7 mouse cellular contexts compared by ENCODE assay signal in genomic region chr4:149307596-149308490, GRCm38 (mm10). TPM values are rescaled to one million over a fixed set of nuclear protein-coding genes. Genes with fewer than 3 reads are reported as not detected.
DNase-seq lines count a peak whose midpoint lies in the region; ATAC-seq lines count a peak whose summit lies in the region.

TSS of gene Kif1b (minus strand) at chr4:149307693.

- peak; percentile 99 for DNase-seq in adrenal gland, postnatal 10 days
- DNase-seq in embryonic facial prominence, embryonic 10.5 days (ENCODE audit: low spot score): peak; percentile 99
- peak; percentile 96 for DNase-seq in kidney, adult 11 months
- DNase-seq in limb, embryonic 10.5 days (ENCODE audit: low spot score): peak; percentile 100
- DNase-seq in spleen, adult 12 weeks (ENCODE audit: low spot score): peak; percentile 89

- H3K4me1 ChIP-seq in embryonic facial prominence, embryonic 10.5 days: peaks cover 30% of the 10 kb centered on the region
- H3K4me1 ChIP-seq in limb, embryonic 10.5 days: peaks cover 22% of the 10 kb centered on the region
- peaks cover 43% of the 10 kb centered on the region for H3K4me1 ChIP-seq in midbrain, embryonic 13.5 days (replicated peaks)

- peak within 1 kb of the TSS; percentile 89 for H3K4me2 ChIP-seq in midbrain, embryonic 13.5 days (replicated peaks)

- ATAC-seq in granulocyte monocyte progenitor cell, adult 5-6 weeks (replicated peaks; ENCODE audit: poor library complexity, severe bottlenecking): peak; percentile 93
- ATAC-seq in midbrain, embryonic 13.5 days: peak; percentile 96

- H3K27me3 ChIP-seq in embryonic facial prominence, embryonic 10.5 days (replicated peaks; ENCODE audit: low read depth, poor library complexity, severe bottlenecking): no peaks in the 10 kb centered on the region
- no peaks in the 10 kb centered on the region for H3K27me3 ChIP-seq in limb, embryonic 10.5 days (ENCODE audit: low read depth, poor library complexity, severe bottlenecking)
- H3K27me3 ChIP-seq in midbrain, embryonic 13.5 days: no peaks in the 10 kb centered on the region

- H3K9me3 ChIP-seq in embryonic facial prominence, embryonic 10.5 days: no peaks in the 10 kb centered on the region
- no peaks in the 10 kb centered on the region for H3K9me3 ChIP-seq in limb, embryonic 10.5 days (replicated peaks)
- no peaks in the 10 kb centered on the region for H3K9me3 ChIP-seq in midbrain, embryonic 13.5 days

- peak within 1 kb of the TSS; percentile 94 for H3K27ac ChIP-seq in embryonic facial prominence, embryonic 10.5 days (replicated peaks)
- H3K27ac ChIP-seq in limb, embryonic 10.5 days: peak within 1 kb of the TSS; percentile 94
- H3K27ac ChIP-seq in midbrain, embryonic 13.5 days: peak within 1 kb of the TSS; percentile 99

- H3K9ac ChIP-seq in midbrain, embryonic 13.5 days (replicated peaks): peak within 1 kb of the TSS; percentile 99

- under 1% methylated on average over 79 of the region's 79 CpGs for WGBS in embryonic facial prominence, embryonic 10.5 days
- under 1% methylated on average over 79 of the region's 79 CpGs for WGBS in limb, embryonic 10.5 days
- under 1% methylated on average over 79 of the region's 79 CpGs for WGBS in midbrain, embryonic 13.5 days

- H3K36me3 ChIP-seq in embryonic facial prominence, embryonic 10.5 days (replicated peaks): no peaks in the 10 kb centered on the region
- H3K36me3 ChIP-seq in limb, embryonic 10.5 days: no peaks in the 10 kb centered on the region
- no peaks in the 10 kb centered on the region for H3K36me3 ChIP-seq in midbrain, embryonic 13.5 days

- H3K4me3 ChIP-seq in embryonic facial prominence, embryonic 10.5 days: peak within 1 kb of the TSS; percentile 99
- H3K4me3 ChIP-seq in limb, embryonic 10.5 days: peak within 1 kb of the TSS; percentile 91
- H3K4me3 ChIP-seq in midbrain, embryonic 13.5 days (replicated peaks): peak within 1 kb of the TSS; percentile 98

RNA-seq across cellular contexts. Expression of gene Kif1b, which starts in this region (rescaled TPM):
- 100 to 1,000 TPM; 105 to 154 TPM for total RNA-seq in adrenal gland, postnatal 10 days (2021)
- polyA plus RNA-seq in embryonic facial prominence, embryonic 10.5 days (2016; fragmentation: Nextera tagmentation; extraction: Ambion mirVana): 49.4 and 51.3 TPM in 2 replicates
- 15.2 and 24.2 TPM in 2 replicates for total RNA-seq in granulocyte monocyte progenitor cell, adult 5-6 weeks (2014; fragmentation: Nextera tagmentation)
- 25.5 and 26.3 TPM in 2 replicates for total RNA-seq in granulocyte monocyte progenitor cell, adult 5-6 weeks (2017)
- 31.4 and 38.2 TPM in 2 replicates for polyA plus RNA-seq in limb, embryonic 10.5 days (2016; fragmentation: Nextera tagmentation; extraction: Ambion mirVana)
- 160 and 164 TPM in 2 replicates for polyA plus RNA-seq in midbrain, embryonic 13.5 days (2015; fragmentation: Nextera tagmentation; extraction: Ambion mirVana)

Comparison
In these comparisons a context has a peak if more than half of its experiments do, and no peak if none do; other contexts are left out.
1. Peak in every context shown above with its lines: DNase-seq, ATAC-seq, H3K4me3 ChIP-seq and H3K27ac ChIP-seq.